Mouse (Mus musculus): ENCODE measurements at regions not wholly inside any gene's neighbourhood (a gene's known extent, or its start where the extent isn't known, plus 50 kb on each side); places are given as distances from the start of the nearest gene placed in this dataset.
A peak's percentile ranks its signal among the peaks of the same experiment; 100 is the strongest.

DNA sequence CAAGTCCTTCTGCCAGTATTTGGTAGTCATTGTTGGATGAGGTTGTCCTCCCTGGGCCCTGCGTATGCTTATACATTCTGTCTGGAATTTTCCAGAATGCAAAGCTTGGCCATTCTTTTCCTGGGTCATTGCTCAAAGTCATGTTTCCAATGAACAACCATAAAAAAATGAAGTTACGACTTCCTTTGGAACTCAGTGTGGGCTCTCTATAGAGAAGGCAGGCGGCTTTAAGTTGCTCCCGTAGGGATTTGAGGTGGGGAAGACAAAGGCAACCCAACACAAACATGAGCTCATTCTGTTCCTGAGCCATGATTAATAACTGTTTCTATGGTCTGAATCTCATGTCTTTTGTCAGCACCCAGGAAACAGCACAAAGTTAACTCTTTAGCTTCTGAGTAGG is 204.3 kb downstream of the Hhipl2 start:
- DNase-seq (ENCODE audit: low read depth, low spot score), result no peak

DNA sequence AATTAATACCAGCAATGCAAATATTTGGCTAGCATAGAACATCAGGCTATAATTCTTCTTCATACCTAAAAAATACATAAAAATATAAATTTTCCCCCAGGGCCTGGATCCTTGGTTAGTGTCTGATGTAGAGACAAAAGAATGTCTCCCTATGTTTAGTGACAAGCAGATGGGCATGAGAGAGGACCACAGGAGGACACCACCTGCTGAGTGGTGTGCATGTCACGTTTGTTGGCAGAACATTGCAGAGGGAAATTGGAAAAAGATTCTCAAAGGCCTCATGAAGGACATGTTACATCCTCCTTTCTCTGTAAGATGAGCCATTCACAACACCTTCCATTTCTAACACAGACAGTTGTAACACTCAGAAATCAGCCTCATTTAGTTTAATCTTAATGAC is 206.3 kb downstream of the Hhipl2 start:
- no peak for DNase-seq (ENCODE audit: low read depth, low spot score)

GRCm38 (mm10) chr1:183633810-183634209 is 215.8 kb downstream of the Hhipl2 start:
- no peak for DNase-seq (ENCODE audit: low read depth, low spot score)

DNA sequence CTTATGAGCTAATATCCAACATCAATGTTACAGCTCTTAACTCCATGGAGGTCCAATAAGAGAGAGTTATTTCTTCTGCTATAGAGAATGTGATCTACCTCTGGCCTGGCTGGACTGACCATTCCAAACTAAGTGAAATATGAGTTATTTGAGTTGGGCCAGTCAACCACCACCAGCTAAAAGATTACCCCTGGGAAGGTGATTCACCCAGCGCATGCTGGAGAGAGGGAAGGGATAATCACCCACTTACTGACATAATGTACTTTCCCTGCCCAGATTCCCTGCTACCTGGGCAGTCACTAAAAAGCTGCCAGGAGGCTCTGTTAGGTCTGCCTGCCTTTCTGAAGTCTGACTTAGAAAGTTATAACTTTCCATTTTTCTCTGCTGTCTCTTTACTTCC is 216.8 kb downstream of the Hhipl2 start:
- no peak for DNase-seq (ENCODE audit: low read depth, low spot score)

DNA sequence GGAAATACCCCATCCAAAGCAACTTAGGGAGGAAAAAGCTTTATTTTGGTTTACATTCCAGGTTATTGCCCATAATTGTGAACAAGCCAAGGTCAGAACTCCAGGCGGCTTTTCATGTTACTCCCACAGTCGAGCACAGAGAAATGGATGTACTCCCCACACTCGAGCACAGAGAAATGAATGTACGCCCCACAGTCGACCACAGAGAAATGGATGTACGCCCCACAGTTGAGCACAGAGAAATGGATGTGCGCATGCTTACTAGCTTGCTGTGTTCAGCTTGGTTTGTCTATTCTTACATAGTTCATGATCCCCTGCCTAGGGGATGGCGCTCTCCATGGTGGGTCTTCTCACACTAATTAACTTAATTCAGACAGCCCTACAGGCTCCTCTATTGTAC is 219.2 kb downstream of the Hhipl2 start:
- DNase-seq (ENCODE audit: low read depth, low spot score), result no peak

- peak; percentile 34 for DNase-seq (ENCODE audit: low read depth, low spot score)
Measured at GRCm38 (mm10) chr1:183639332-183639731, 221.3 kb downstream of the Hhipl2 start.

- DNase-seq (ENCODE audit: low read depth, low spot score), result peak; percentile 25
Measured at GRCm38 (mm10) chr1:183640568-183640967, 222.6 kb downstream of the Hhipl2 start.

DNA sequence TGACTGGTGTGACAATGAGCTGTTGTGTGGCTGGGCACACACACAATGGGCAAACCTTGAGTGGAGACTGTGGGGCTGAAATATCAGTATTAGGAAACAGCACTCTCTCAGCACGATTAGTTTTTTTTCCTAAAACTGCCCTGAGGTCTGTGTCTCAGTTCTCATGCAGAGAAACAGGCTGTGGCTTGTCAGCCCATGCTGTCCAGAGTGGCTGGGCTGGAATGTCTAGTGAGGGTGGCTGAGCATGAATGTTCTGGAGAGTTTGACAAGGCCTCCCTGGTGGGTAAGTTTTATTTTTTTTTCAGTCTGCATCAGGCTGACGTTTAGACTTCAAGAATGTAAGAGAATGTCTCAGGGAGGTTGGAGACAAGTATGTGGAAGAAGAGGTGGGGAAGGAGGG is 226.0 kb downstream of the Hhipl2 start:
- DNase-seq (ENCODE audit: low read depth, low spot score), result no peak

- DNase-seq (ENCODE audit: low read depth, low spot score), result no peak
Measured at GRCm38 (mm10) chr1:183653878-183654277, 235.9 kb downstream of the Hhipl2 start.

DNA sequence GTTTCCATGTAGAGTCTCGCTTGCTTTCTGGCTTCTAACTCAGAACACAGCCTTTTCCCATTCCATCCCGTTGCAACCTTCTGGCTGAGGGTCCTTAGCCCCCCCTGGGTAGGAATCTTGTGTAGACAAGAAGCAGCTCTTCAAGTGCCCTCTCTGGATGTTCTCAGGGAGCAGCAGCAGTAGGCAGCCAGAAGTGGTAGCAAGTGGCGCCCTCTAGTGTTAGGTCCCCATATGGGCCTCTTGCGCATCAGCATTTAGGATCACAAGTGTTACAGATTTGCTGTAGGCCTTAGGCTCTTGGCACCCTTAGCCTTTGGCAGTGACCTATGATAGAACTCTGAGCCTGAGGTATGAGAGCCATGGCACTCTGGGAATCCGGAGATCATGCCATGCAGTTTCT is 239.0 kb downstream of the Hhipl2 start:
- DNase-seq (ENCODE audit: low read depth, low spot score), result peak; percentile 81

GRCm38 (mm10) chr1:183660541-183660940 is 242.5 kb downstream of the Hhipl2 start:
- DNase-seq (ENCODE audit: low read depth, low spot score), result no peak

GRCm38 (mm10) chr1:183662369-183663043 is 244.5 kb downstream of the Hhipl2 start:
- DNase-seq (ENCODE audit: low read depth, low spot score), result peak; percentile 47

- DNase-seq (ENCODE audit: low read depth, low spot score), result no peak
Measured at GRCm38 (mm10) chr1:183669271-183669670, 251.3 kb downstream of the Hhipl2 start.

GRCm38 (mm10) chr1:183669674-183670073 is 251.7 kb downstream of the Hhipl2 start:
- DNase-seq (ENCODE audit: low read depth, low spot score), result peak; percentile 78

- no peak for DNase-seq (ENCODE audit: low read depth, low spot score)
Measured at GRCm38 (mm10) chr1:183670542-183670941, 252.5 kb downstream of the Hhipl2 start.

- DNase-seq (ENCODE audit: low read depth, low spot score), result no peak
Measured at GRCm38 (mm10) chr1:183671541-183671940, 253.5 kb downstream of the Hhipl2 start.

DNA sequence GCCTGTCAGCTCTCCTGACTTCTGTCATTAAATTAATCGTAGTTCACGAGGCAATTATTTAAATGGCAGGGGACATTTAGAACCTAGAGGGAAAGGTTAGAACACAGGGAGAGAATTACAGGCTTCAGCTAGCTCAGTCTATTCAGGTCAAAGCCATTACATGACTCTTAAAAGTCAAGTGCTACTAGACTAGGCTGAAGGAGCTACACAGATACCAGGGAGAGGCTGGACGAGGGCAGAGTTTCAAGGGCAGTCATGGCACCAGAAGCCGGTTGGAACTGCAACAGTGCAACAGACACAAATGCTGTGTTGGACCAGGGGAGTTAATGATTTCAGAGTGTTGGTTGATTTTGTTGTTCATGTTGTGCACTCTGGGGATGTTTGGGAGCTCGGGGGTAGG is 254.5 kb downstream of the Hhipl2 start:
- DNase-seq (ENCODE audit: low read depth, low spot score), result no peak

DNA sequence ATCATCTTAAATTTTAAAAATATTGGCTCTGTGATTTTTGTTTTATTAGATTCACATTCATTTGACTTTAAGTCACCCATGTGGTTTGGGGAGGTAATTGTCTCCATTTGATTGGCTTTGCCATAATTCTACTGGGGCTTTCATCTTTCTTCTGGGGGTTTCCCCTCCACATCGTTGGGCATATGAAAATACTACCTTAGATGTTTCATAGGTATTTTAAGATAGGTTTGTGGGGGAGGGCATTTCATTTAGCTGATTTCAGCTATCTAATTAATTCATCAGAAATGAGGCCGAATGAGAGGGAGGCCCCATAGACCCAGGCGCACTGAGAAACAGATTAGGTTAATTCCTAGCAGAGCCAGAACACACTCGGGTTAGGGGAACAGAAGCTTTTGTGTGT is 259.6 kb downstream of the Hhipl2 start:
- DNase-seq (ENCODE audit: low read depth, low spot score), result no peak

GRCm38 (mm10) chr1:183679949-183680348 is 261.9 kb downstream of the Hhipl2 start:
- peak; percentile 38 for DNase-seq (ENCODE audit: low read depth, low spot score)

- no peak for DNase-seq (ENCODE audit: low read depth, low spot score)
Measured at GRCm38 (mm10) chr1:183686056-183686455, 268.0 kb downstream of the Hhipl2 start.

DNA sequence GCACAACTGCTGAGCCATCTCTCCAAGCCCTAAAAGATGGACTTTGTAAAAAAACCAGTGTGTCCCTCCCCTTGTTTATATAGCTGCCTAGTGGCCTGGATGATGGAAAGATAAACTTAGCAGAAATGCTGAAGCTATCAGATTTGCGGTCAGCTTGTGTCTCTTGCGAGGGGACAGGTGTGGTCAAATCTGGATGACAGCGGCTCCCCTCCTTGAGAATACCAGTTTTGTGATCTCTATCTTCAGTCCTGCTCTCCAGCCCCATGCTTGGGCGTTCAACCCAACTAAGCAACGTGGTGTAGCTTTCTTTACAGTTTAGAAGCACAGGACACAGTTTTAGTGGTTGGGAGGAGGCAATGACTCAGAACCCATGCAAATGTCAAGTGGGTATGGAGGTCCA is 274.7 kb downstream of the Hhipl2 start:
- DNase-seq (ENCODE audit: low read depth, low spot score), result no peak

DNA sequence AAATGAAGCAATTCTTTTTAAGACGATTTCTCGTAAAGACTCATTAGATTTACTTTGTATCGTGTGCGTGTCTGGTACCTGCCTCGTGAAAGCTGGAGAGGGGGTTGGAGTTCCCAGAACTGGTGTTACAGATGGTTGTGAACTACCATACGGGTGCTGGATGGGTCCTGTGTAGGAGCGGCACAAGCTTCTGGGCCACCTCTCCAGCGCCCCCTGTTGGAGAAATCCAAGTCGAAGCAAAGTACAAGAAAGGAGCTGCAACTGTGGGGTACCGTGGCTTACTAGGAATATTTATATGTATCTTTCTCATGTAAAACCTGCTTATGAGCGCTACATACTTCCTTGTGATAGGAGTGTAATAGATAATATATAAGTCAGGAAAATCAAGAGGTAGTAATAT is 281.3 kb downstream of the Hhipl2 start:
- peak; percentile 11 for DNase-seq (ENCODE audit: low read depth, low spot score)

- DNase-seq (ENCODE audit: low read depth, low spot score), result no peak
Measured at GRCm38 (mm10) chr1:183702888-183703287, 284.9 kb downstream of the Hhipl2 start.

DNA sequence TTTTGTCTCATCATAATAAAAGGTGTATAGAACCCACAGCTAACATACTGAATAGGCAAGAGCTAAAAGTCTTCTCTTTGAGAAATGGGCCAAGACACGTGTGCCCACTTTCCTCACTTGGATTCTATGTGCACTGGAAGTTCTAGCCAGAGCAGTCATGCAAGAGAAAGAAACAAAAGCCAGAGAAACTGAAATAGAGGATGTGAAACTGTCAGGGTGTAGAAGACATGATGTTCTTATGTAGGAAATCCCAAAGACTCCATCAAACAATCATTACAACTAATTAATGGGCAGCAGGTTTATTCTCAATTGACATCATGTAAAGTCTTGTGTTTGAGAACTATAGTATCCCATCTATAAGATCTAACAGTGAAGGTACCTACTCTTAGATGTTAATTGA is 294.9 kb downstream of the Hhipl2 start:
- no peak for DNase-seq (ENCODE audit: low read depth, low spot score)

All from brain, adult 2 months (tissue).